Mouse (Mus musculus): ENCODE measurements around the gene Xpnpep1. TPM values are rescaled to one million over a fixed set of nuclear protein-coding genes. Genes with fewer than 3 reads are reported as not detected.

Gene Xpnpep1
- polyA plus RNA-seq, 1 experiment from 2014 or later, result 109 TPM

GRCm38 (mm10) chr19:53064972-53065361 is 25.0 kb upstream of the Xpnpep1 start:
- WGBS (ENCODE audit: insufficient replicate concordance), result 57% methylated on average over 8 of the region's 8 CpGs
- ATAC-seq (ENCODE audit: low read depth), result no peak
- H3K27ac ChIP-seq, result no peak overlapping the region

GRCm38 (mm10) chr19:53064292-53064971 is 24.4 kb upstream of the Xpnpep1 start:
- Histone ChIP-seq H3K36me3 (no peaks in the 10 kb centered on the region), H3K4me2 (no peak overlapping the region), H3K27me3 (0 out of 2 replicates have a peak, but pooled peaks cover 2% of the 10 kb centered on the region), H3K9me3 (replicated peaks) (no peaks in the 10 kb centered on the region), H3K27ac (no peak overlapping the region), H3K4me3 (replicated peaks) (no peak overlapping the region), H3K4me1 (replicated peaks) (peaks cover 10% of the 10 kb centered on the region), H3K9ac (no peak overlapping the region)
- 75% methylated on average over 12 of the region's 12 CpGs for whole genome bisulfite sequencing (ENCODE audit: insufficient replicate concordance)
- no peak for ATAC-seq (ENCODE audit: low read depth)
- DNase-seq, result no peak

More at GRCm38 (mm10) chr19:53064972-53065361, 25.0 kb upstream of the Xpnpep1 start:
- no peak overlapping the region for H3K9ac ChIP-seq
- H3K27me3 ChIP-seq, result 0 out of 2 replicates have a peak, but pooled peaks cover 2% of the 10 kb centered on the region
- H3K9me3 ChIP-seq (replicated peaks), result no peaks in the 10 kb centered on the region
- DNase-seq, result no peak
- H3K4me2 ChIP-seq, result no peak overlapping the region
- no peaks in the 10 kb centered on the region for H3K36me3 ChIP-seq
- no peak overlapping the region for H3K4me3 ChIP-seq (replicated peaks)
- H3K4me1 ChIP-seq (replicated peaks), result peaks cover 5% of the 10 kb centered on the region

GRCm38 (mm10) chr19:53062046-53062445 is 22.0 kb upstream of the Xpnpep1 start:
- 38% methylated on average over 3 of the region's 3 CpGs for WGBS (ENCODE audit: insufficient replicate concordance)
- peaks cover 30% of the 10 kb centered on the region for H3K4me1 ChIP-seq (replicated peaks)
- no peaks in the 10 kb centered on the region for H3K9me3 ChIP-seq (replicated peaks)
- H3K27ac ChIP-seq, result no peak overlapping the region
- H3K4me3 ChIP-seq (replicated peaks), result no peak overlapping the region
- H3K27me3 ChIP-seq, result 0 out of 2 replicates have a peak, but pooled peaks cover 2% of the 10 kb centered on the region
- H3K36me3 ChIP-seq, result no peaks in the 10 kb centered on the region
- H3K9ac ChIP-seq, result no peak overlapping the region
- DNase-seq (no peak), ATAC-seq (ENCODE audit: low read depth) (no peak)
- no peak overlapping the region for H3K4me2 ChIP-seq

GRCm38 (mm10) chr19:53059344-53060111 is 19.5 kb upstream of the Xpnpep1 start:
- 51% methylated on average over 16 of the region's 16 CpGs for WGBS (ENCODE audit: insufficient replicate concordance)
- Histone ChIP-seq H3K4me1 (replicated peaks) (peaks cover 30% of the 10 kb centered on the region), H3K36me3 (no peaks in the 10 kb centered on the region), H3K27me3 (0 out of 2 replicates have a peak, but pooled peaks cover 2% of the 10 kb centered on the region), H3K9me3 (replicated peaks) (no peaks in the 10 kb centered on the region), H3K9ac (peak overlapping the region; percentile 34; the same call in 1 of the 2 replicates), H3K4me3 (replicated peaks) (no peak overlapping the region; the same call in 1 of the 2 replicates), H3K4me2 (peak overlapping the region; percentile 54), H3K27ac (peak overlapping the region; percentile 91)
- DNase-seq (peak; percentile 34), ATAC-seq (ENCODE audit: low read depth) (peak; percentile 82)

- Histone ChIP-seq H3K4me2 (peak overlapping the region; percentile 54), H3K4me3 (replicated peaks) (no peak overlapping the region), H3K36me3 (no peaks in the 10 kb centered on the region), H3K4me1 (replicated peaks) (peaks cover 30% of the 10 kb centered on the region), H3K9me3 (replicated peaks) (no peaks in the 10 kb centered on the region), H3K27ac (peak overlapping the region; percentile 91), H3K9ac (peak overlapping the region; percentile 34; the same call in 1 of the 2 replicates), H3K27me3 (no peaks in the 10 kb centered on the region)
- ATAC-seq (ENCODE audit: low read depth) (peak; percentile 99), DNase-seq (peak; percentile 73)
- 49% methylated on average over 8 of the region's 8 CpGs for WGBS (ENCODE audit: insufficient replicate concordance)
Observed at GRCm38 (mm10) chr19:53058726-53059334, 18.8 kb upstream of the Xpnpep1 start.

GRCm38 (mm10) chr19:53057980-53058725 is 18.1 kb upstream of the Xpnpep1 start:
- Histone ChIP-seq H3K4me3 (replicated peaks) (no peak overlapping the region), H3K4me1 (replicated peaks) (peaks cover 30% of the 10 kb centered on the region), H3K4me2 (peak overlapping the region; percentile 54), H3K27ac (peak overlapping the region; percentile 91), H3K36me3 (no peaks in the 10 kb centered on the region), H3K9ac (no peak overlapping the region), H3K27me3 (no peaks in the 10 kb centered on the region), H3K9me3 (replicated peaks) (no peaks in the 10 kb centered on the region)
- no peak for DNase-seq
- 85% methylated on average over 16 of the region's 16 CpGs for WGBS (ENCODE audit: insufficient replicate concordance)
- ATAC-seq (ENCODE audit: low read depth), result no peak

GRCm38 (mm10) chr19:53053355-53053754 is 13.3 kb upstream of the Xpnpep1 start:
- no peak overlapping the region for H3K9ac ChIP-seq
- ATAC-seq (ENCODE audit: low read depth), result no peak
- peaks cover 24% of the 10 kb centered on the region for H3K4me1 ChIP-seq (replicated peaks)
- no peak for DNase-seq
- no peaks in the 10 kb centered on the region for H3K36me3 ChIP-seq
- H3K27me3 ChIP-seq, result no peaks in the 10 kb centered on the region
- no peak overlapping the region for H3K27ac ChIP-seq
- no peak overlapping the region for H3K4me3 ChIP-seq (replicated peaks)
- 75% methylated on average over 16 of the region's 16 CpGs for WGBS (ENCODE audit: insufficient replicate concordance)
- H3K4me2 ChIP-seq, result no peak overlapping the region
- H3K9me3 ChIP-seq (replicated peaks), result no peaks in the 10 kb centered on the region

GRCm38 (mm10) chr19:53052031-53052670 is 12.1 kb upstream of the Xpnpep1 start:
- Histone ChIP-seq H3K36me3 (no peaks in the 10 kb centered on the region), H3K27me3 (no peaks in the 10 kb centered on the region), H3K4me2 (peak overlapping the region; percentile 38), H3K4me3 (replicated peaks) (no peak overlapping the region), H3K9ac (no peak overlapping the region), H3K27ac (no peak overlapping the region), H3K9me3 (replicated peaks) (no peaks in the 10 kb centered on the region), H3K4me1 (replicated peaks) (peaks cover 16% of the 10 kb centered on the region)
- ATAC-seq (ENCODE audit: low read depth), result peak; percentile 46
- no peak for DNase-seq
- WGBS (ENCODE audit: insufficient replicate concordance), result 49% methylated on average over 19 of the region's 19 CpGs

- Histone ChIP-seq H3K36me3 (no peaks in the 10 kb centered on the region), H3K27me3 (no peaks in the 10 kb centered on the region), H3K27ac (no peak overlapping the region), H3K4me3 (replicated peaks) (no peak overlapping the region), H3K9ac (no peak overlapping the region), H3K4me2 (no peak overlapping the region), H3K4me1 (replicated peaks) (peaks cover 16% of the 10 kb centered on the region), H3K9me3 (replicated peaks) (no peaks in the 10 kb centered on the region)
- ATAC-seq (ENCODE audit: low read depth) (no peak), DNase-seq (no peak)
- WGBS (ENCODE audit: insufficient replicate concordance), result 83% methylated on average over 18 of the region's 18 CpGs
Observed at GRCm38 (mm10) chr19:53051288-53051985, 11.4 kb upstream of the Xpnpep1 start.

GRCm38 (mm10) chr19:53050100-53050499 is 10.1 kb upstream of the Xpnpep1 start:
- ATAC-seq (ENCODE audit: low read depth), result no peak
- Histone ChIP-seq H3K9me3 (replicated peaks) (no peaks in the 10 kb centered on the region), H3K9ac (no peak overlapping the region), H3K36me3 (no peaks in the 10 kb centered on the region), H3K27ac (no peak overlapping the region), H3K4me1 (replicated peaks) (peaks cover 16% of the 10 kb centered on the region), H3K27me3 (no peaks in the 10 kb centered on the region), H3K4me2 (no peak overlapping the region), H3K4me3 (replicated peaks) (no peak overlapping the region)
- WGBS (ENCODE audit: insufficient replicate concordance), result 61% methylated on average over 3 of the region's 3 CpGs
- DNase-seq, result no peak
